Mouse (Mus musculus): ENCODE measurements around the gene Aaas.
A peak's percentile ranks its signal among the peaks of the same experiment; 100 is the strongest.
"Not testable (repeated sequence)": the region's sequence is repeated elsewhere in the genome, so short reads cannot be mapped to it uniquely, and the experiment has no call there.

The Aaas gene

DNA sequence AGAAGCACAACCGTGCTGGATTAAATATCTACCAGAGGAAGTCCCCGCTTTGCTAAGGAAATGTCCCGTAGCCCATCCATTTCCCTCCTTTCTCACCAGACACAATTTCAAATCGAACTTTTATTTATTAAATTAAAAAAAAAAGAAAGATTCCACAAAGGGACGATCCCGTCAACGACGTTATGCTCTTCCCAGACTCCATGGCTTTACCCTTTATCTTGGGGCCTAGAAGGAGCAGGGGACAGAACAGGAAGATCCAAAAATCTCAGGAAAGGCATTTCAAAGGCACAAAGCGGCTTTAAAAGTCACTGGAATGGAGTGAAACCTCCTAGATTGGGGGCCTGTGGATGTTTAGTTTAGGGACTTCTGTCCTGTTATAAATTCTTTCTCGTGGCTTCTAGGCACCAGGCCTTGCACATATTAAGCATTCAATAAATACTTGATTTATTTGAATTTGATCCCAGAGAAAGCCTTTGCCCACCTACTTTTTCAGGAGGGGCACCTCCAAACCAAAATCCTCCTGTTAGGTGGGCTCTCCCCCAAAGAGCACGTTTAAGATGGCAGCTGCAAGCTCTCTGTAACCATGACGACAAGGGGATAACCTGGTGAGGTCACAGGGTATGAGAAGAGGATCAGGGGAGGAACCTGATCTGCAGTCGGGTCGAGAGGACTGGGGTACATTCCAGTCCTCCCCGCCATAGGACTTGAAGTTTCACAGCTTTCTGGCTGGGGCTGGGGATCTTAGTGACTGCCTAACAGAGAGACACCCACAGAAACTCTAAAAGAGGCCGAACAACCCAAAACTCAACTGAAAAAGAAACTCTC, 6.1 kb upstream of the Aaas start:
- DNase-seq (ENCODE audit: low read depth) = no peak

GRCm38 (mm10) chr15:102355871-102356441, 5.4 kb upstream of the Aaas start:
- no peak for DNase-seq (ENCODE audit: low read depth)

DNA sequence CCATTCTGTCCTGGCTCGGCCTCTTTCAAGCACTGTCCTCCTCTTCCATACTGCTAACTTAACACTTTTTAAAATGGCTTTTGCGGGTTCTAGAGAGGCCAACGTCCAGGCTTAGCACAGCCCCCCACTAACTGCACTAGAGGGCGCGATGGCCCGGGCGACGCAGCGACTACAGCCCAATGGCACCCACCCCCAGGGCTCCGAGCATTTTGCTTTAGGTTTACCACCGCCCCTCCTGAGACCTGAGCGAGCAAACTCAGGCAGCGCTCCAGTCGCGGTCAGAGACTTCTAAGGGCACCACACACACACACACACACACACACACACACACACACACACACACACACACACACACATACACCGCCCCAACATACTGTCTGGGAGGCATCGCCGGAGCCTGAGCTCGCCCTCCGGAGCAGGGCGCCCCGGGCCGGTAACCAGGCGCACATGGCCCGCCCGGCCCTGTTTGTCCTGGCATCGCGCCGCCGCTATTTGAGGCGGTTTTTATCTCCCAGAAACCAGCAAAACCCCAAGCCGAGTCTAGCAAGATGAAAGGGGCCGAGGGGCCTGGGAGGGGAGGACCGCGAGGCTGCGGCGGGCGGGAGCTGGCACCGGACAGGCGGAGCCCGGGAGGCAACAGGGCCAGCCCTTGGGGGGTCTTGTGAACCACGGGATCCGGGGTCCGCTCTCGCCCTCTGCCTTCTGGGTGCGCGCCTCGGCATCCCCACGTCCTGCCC, 4.7 kb upstream of the Aaas start:
- no peak for DNase-seq (ENCODE audit: low read depth)

GRCm38 (mm10) chr15:102353986-102354385, 3.4 kb upstream of the Aaas start:
- no peak for DNase-seq (ENCODE audit: low read depth)

GRCm38 (mm10) chr15:102352177-102352576, 1.6 kb upstream of the Aaas start:
- no peak for DNase-seq (ENCODE audit: low read depth)

DNA sequence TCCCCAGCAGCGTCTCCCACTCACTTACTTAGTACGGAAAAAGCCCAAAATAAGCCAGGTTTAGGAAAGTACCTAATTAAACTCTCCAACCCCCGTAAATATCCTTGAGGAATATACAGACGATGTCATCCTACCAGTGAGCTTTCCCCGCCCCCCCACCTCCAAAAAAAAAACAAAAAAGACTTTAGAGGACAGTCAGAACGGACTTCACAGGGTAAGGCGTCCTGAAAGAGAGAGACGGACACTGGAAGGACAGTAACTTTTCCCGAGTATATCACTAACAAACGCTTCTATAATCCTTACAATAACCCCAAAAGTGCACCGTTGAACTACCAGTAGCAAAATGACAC, 346 bp upstream of the Aaas start:
- no peak for DNase-seq (ENCODE audit: low read depth)

- DNase-seq (ENCODE audit: low read depth) = no peak
These were observed 4.1 kb downstream of the Aaas start for GRCm38 (mm10) chr15:102346444-102346843.

DNA sequence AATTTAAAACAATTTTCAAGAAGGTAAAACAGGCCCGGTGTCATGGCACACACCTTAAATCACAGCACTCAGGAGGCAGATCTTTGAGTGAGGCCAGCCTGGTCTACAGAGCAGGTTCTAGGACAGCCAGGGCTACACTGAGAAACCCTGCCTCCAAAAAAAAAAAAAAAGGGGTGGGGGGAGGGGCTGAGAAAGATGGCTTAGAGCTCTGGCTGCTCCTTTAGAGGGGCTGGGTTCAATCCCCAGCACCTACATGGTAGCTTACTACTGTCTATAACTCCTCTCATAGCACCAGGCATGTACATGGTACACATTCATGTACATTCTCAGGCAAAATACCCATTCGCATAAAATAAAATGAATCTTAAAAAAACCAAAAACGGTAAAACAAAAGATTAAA, 6.1 kb downstream of the Aaas start:
- no peak for DNase-seq (ENCODE audit: low read depth)

DNA sequence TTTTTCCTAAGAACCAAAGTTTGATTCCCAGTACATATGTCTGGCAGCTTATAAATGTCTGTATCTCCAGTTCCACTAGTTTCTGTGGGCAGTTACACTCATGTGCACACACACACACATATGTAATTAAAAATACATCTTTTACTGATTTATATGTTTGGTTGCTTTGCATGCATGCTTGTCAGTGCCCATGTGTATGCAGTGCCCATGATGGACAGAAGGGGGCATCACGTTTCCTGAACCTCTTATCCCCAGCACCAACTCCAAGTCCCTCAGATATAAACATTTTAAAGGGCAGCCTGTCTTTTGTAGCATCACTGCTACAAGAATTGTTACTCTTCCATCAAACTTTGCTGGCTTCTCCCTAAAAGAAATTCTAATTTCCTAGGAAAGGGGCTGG, 9.0 kb downstream of the Aaas start:
- no peak for DNase-seq (ENCODE audit: low read depth)

GRCm38 (mm10) chr15:102339612-102340011, 11.0 kb downstream of the Aaas start:
- DNase-seq (ENCODE audit: low read depth) = no peak

DNA sequence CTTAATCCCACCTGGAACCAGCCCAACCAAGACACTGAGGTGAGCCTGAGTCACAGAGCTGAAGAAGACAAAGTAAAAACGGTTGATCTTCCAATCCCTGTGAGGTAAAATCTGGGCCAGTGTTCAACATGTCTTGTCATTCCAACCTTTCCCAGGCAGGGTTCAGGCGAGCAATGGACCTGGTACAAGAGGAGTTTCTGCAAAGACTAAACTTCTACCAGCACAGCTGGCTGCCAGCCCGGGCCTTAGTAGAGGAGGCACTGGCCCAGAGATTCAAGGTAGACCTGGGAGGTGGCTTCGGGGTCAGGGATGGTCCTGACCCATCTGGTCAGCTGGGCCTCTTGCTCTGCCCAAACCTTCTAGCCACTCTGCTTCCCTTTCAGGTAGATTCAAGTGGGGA, 13.6 kb downstream of the Aaas start:
- no peak for DNase-seq (ENCODE audit: low read depth)

GRCm38 (mm10) chr15:102335925-102336324, 14.6 kb downstream of the Aaas start:
- DNase-seq (ENCODE audit: low read depth) = not testable (repeated sequence)

DNA sequence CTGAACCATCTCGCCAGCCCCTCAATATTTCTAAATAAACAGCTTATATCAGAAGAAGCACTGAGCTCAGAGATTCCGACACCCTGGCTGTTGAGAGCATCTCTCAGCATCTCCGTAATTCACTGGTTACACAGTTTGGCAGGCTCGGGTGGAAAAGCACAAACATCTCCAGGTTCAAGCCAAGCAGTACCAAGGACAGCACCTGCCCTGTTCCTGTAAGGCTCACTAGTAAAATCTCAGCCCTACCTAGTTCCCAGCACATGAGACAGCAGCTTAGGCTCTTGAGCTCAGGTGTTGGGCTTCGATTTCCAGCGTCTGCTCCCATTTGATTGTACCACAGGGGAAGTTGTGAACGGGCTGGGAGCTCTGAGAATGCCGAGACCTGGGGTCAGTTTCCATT, 15.3 kb downstream of the Aaas start:
- DNase-seq (ENCODE audit: low read depth) = no peak

DNA sequence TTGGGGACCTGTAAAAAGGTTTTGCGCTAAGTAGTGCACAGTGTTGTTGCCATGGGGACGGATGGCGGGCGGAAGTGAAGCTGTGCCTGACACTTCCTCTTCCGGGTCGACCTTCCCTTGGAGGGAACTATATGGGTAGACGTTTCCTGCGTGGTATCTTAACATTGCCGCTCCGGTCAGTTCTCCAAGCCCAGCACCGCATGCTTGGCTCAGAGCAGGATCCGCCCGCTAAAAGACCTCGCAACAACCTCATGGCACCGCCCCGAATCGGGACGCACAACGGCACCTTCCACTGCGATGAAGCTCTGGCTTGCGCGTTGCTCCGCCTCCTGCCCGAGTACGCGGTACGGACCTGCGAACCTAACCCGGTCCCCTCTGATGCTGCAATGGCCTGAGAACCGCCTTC, 19.0 kb downstream of the Aaas start, which contains the start of gene Myg1:
Gene Myg1 (plus strand): TSS at position 100 of the 406 bp plus-strand sequence.
- DNase-seq (ENCODE audit: low read depth) = no peak

GRCm38 (mm10) chr15:102326892-102327291, 23.7 kb downstream of the Aaas start:
- DNase-seq (ENCODE audit: low read depth) = no peak

- DNase-seq (ENCODE audit: low read depth) = peak; percentile 81
These were observed 24.5 kb downstream of the Aaas start, which contains the start of gene Pfdn5 for GRCm38 (mm10) chr15:102326022-102326576. Pfdn5 (plus strand) TSS chr15:102326116.

- DNase-seq (ENCODE audit: low read depth) = no peak
These were observed 25.7 kb downstream of the Aaas start for GRCm38 (mm10) chr15:102324654-102325473.

DNA sequence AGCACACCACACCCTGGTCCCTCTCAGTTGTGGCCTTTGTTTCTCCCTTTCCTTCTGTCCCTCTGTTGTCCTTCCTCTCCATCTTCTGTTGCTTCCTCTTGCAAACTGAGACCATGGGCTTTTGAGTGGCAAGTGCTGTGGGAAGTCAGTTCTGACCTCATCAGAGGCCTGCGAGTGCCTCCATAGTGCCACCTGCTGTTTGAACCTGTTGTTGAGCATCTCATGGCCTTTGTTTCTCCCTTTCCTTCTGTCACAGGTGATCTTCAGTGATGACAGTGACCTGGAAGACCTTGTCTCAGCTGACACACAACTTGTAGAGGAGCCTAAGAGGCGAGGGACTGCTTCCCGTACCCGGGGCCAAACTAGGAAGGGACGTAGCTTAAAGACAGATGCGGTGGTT, 34.3 kb downstream of the Aaas start:
- DNase-seq (ENCODE audit: low read depth) = peak; percentile 50

- DNase-seq (ENCODE audit: low read depth) = no peak
These were observed 35.3 kb downstream of the Aaas start for GRCm38 (mm10) chr15:102315292-102315691.

DNA sequence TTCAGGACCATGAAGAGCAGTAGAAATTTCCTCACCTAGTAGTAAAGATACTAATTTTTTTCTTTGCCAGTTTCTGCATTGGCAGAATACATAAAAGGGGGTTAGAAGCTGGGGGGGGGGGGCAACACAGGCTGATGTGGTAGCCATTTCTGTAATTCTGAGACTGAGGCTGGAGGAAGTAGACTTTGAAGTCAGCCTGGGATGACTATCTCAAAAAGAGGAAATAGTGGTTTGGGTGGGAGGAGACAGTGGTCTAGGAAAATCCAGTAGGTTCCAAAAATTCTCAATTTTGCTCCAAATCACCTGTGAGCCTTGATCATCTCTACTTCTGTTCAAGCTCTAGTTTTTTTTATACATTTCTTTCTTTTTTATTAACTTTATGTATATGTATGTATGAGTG, 39.1 kb downstream of the Aaas start:
- DNase-seq (ENCODE audit: low read depth) = no peak

DNA sequence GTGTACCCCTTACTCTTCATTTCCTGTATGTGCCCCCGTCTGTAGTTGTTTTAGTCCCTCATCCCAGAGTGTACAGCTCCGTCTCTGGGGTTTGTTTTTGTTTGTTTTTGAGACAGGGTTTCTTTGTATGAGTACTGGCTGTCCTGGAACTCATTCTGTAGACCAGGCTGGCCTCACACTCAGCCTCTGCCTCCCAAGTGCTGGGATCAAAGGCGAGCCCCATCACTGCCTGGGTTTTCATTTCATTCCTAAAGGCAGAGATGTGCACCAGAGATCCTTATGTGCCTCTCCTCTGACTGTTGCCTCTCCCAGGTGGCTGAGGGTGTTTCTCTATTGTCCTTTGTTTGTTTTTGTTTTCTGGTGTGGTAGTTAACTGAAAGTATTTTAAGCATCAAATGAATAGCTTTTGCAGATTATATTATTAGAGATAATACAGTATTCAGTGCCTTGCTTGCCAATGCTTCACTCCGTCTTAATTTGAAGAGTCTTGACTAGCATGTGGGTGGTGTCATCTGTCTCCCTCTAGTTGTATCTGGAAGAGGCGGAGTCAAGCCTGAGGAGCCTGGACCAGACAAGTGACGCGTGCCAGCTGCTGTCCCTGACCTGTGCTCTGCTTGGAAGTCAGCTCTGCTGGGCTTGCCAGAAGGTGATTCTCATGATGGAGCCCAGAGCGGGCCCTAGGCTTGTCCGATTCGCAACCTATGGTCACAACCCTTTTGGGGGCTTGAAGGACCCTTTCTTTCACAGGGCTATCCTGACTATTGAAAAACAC, 40.3 kb downstream of the Aaas start:
- no peak for DNase-seq (ENCODE audit: low read depth)

Data from c-Kit-positive CD71-negative TER-119-negative erythroid progenitor cells, embryonic 14.5 days (primary cell).